Mouse (Mus musculus) kidney, postnatal 14 days (tissue): ENCODE measurements around the gene Hmg20b.

Source experiments
- DNase-seq: peaks from one replicate; pipeline ENCODE4 v3.0.0; 2022; ENCODE audit warnings: mixed read lengths

Gene Hmg20b

GRCm38 (mm10) chr10:81325781-81326180 is 24.5 kb downstream of the Hmg20b start:
- DNase-seq = no peak

- no peak for DNase-seq
Observed at GRCm38 (mm10) chr10:81325176-81325575, 25.1 kb downstream of the Hmg20b start.

GRCm38 (mm10) chr10:81323791-81324530 is 26.3 kb downstream of the Hmg20b start:
- no peak for DNase-seq

- DNase-seq = no peak
Observed at GRCm38 (mm10) chr10:81323141-81323775, 27.0 kb downstream of the Hmg20b start.

GRCm38 (mm10) chr10:81322444-81322843 is 27.8 kb downstream of the Hmg20b start:
- DNase-seq = no peak

GRCm38 (mm10) chr10:81321436-81321835 is 28.8 kb downstream of the Hmg20b start:
- DNase-seq = no peak

GRCm38 (mm10) chr10:81320550-81321347 is 29.5 kb downstream of the Hmg20b start, which contains the start of gene Cactin:
Cactin (plus strand) TSS chr10:81321103.
- peak; percentile 100 for DNase-seq

GRCm38 (mm10) chr10:81319741-81320549 is 30.3 kb downstream of the Hmg20b start:
- DNase-seq = peak; percentile 98

GRCm38 (mm10) chr10:81319330-81319699 is 31.0 kb downstream of the Hmg20b start:
- no peak for DNase-seq

- peak; percentile 46 for DNase-seq
Observed at GRCm38 (mm10) chr10:81318589-81319329, 31.5 kb downstream of the Hmg20b start.

- DNase-seq = peak; percentile 81
Observed at GRCm38 (mm10) chr10:81317273-81317672, 33.0 kb downstream of the Hmg20b start.

GRCm38 (mm10) chr10:81316338-81317060 is 33.8 kb downstream of the Hmg20b start:
- peak; percentile 56 for DNase-seq

- no peak for DNase-seq
Observed at GRCm38 (mm10) chr10:81315587-81315986, 34.7 kb downstream of the Hmg20b start.

GRCm38 (mm10) chr10:81314201-81314600 is 36.1 kb downstream of the Hmg20b start:
- no peak for DNase-seq

- no peak for DNase-seq
Observed at GRCm38 (mm10) chr10:81313581-81313980, 36.7 kb downstream of the Hmg20b start.

- no peak for DNase-seq
Observed at GRCm38 (mm10) chr10:81309571-81309970, 40.7 kb downstream of the Hmg20b start.

GRCm38 (mm10) chr10:81306837-81307682 is 43.2 kb downstream of the Hmg20b start:
- DNase-seq = no peak

- no peak for DNase-seq
Observed at GRCm38 (mm10) chr10:81306173-81306668, 44.1 kb downstream of the Hmg20b start.

- DNase-seq = no peak
Observed at GRCm38 (mm10) chr10:81305663-81306062, 44.6 kb downstream of the Hmg20b start.
